Mouse (Mus musculus): ENCODE measurements around the gene Gm21860.
A peak's percentile ranks its signal among the peaks of the same experiment; 100 is the strongest.
"Not testable (repeated sequence)": the region's sequence is repeated elsewhere in the genome, so short reads cannot be mapped to it uniquely, and the experiment has no call there.

Gm21860 gene

GRCm38 (mm10) chrY:90754721-90755120, at the start of gene Gm21860:
TSS of gene Gm21860 (minus strand) at chrY:90754821.
- DNase-seq (ENCODE audit: extremely low read depth, insufficient read length, low spot score), result not testable (repeated sequence)

DNA sequence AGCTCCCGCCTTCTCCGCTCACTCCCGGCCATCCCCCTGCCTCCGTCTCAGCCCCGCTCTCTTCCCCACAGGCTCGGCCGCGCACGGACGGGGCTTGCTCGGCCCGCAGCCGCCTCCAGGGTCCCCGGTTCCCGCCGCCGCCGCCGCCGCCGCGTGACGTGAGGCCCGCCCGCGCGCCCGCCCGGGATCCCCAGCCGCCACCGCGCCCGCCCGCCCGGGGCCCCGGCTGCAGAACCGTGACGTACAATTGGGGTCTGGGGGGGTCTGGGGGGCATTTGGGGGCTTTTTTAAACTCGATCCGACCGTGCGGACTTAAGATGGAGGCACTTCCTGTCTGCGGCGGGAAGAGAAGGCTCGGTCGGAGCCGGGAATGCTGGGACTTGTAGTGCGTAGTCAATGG, 29.8 kb upstream of the Gm21860 start, which contains the start of gene Gm47283:
Gm47283 (plus strand) TSS at position 301 of the 400 bp plus-strand sequence.
- DNase-seq (ENCODE audit: extremely low read depth, insufficient read length, low spot score), result not testable (repeated sequence)

- DNase-seq (ENCODE audit: extremely low read depth, insufficient read length, low spot score), result not testable (repeated sequence)
Observed at GRCm38 (mm10) chrY:90745256-90745655, 9.4 kb downstream of the Gm21860 start.

GRCm38 (mm10) chrY:90744381-90744981, 10.1 kb downstream of the Gm21860 start:
- peak; percentile 39 for DNase-seq (ENCODE audit: extremely low read depth, insufficient read length, low spot score)

DNA sequence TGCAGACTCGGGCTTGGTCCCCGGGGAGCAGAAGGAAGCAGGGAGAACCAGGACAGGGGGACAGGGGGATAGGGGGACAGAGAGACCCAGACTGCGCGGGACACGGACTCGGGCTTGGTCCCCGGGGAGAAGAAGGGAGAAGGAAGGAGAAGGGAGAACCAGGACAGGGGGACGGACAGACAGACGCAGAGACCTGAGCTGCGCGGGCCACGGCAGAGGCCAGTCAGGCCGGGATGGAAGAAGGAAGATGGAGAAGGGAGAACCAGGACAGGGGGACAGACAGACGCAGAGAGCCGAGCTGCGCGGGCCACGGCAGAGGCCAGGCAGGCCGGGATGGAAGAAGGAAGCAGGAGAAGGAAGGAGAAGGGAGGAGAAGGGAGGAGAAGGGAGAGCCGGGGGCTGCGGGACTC, 10.8 kb downstream of the Gm21860 start:
- DNase-seq (ENCODE audit: extremely low read depth, insufficient read length, low spot score), result no peak

DNA sequence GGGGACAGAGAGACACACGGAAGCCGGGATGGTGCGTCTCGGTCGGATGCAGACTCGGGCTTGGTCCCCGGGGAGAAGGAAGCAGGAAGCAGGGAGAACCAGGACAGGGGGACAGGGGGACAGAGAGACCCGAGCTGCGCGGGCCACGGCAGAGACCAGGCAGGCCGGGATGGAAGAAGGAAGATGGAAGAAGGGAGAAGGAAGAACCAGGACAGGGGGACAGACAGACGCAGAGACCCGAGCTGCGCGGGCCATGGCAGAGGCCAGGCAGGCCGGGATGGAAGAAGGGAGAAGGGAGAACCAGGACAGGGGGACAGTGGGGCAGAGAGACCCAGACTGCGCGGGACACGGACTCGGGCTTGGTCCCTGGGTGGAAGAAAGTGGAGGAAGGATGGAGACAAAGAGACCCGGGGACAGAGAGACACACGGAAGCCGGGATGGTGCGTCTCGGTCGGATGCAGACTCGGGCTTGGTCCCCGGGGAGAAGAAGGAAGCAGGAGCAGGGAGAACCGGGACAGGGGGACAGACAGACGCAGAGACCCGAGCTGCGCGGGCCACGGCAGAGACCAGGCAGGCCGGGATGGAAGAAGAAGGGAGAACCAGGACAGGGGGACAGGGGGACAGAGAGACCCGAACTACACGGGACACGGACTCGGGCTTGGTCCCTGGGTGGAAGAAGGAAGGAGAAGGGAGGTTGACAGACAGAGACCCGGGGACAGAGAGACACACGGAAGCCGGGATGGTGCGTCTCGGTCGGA, 11.4 kb downstream of the Gm21860 start:
- DNase-seq (ENCODE audit: extremely low read depth, insufficient read length, low spot score), result not testable (repeated sequence)

- DNase-seq (ENCODE audit: extremely low read depth, insufficient read length, low spot score), result not testable (repeated sequence)
Observed at GRCm38 (mm10) chrY:90742261-90743052, 12.2 kb downstream of the Gm21860 start.

DNA sequence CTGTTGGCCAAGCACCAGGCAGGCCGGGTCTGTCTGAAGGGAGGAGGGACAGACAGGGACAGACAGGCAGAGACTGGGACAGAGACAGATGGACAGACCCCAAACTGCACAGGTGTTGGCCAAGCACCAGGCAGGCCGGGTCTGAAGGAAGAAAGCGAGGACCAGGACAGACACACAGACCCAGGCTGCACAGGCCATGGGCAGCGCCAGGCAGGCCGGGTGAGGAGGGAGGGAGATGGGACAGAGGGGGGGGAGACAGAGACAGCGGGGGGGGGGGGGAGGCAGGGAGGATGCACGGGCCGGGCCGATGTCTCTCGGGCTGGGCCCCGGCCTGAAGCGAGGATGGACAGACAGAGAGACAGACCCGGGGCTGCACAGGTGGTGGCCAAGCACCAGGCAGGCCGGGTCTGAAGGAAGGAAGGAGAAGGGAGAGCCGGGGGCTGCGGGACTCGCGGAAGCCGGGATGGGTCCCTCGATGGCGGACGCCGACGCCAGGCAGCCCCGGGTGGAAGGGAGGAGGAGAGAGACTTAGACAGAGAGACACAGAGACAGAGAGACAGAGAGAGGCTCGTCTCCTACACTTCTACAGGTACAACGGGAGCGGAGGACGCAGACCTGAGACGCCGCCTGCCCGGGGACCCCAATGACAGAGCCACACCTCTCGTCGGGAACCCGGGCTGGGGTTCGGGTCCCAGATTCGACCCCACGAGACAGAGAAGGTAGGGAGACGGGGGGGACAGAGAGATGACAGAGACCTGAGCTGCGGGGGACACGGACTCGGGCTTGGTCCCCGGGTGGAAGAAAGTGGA, 13.0 kb downstream of the Gm21860 start:
- peak; percentile 66 for DNase-seq (ENCODE audit: extremely low read depth, insufficient read length, low spot score)

DNA sequence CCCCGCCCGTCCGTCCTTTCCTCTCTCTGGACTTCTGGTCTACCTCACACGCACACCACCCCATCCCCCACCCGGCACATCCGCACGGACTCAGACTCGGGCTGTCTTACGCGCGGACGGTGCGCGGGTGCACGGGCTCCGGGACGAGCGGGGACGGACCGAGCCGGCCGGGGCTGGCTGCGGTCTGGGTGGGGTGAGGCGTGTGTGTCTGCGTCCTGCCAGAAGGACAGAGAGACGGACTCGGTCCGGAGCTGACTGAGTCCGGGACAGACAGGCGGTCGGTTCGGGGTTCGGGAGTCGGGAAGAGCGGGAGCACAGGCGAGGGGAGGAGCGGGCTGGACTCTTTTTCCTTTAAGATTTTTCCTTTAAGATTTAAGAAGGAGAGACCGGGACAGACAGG, 13.6 kb downstream of the Gm21860 start:
- peak; percentile 80 for DNase-seq (ENCODE audit: extremely low read depth, insufficient read length, low spot score)

- peak; percentile 55 for DNase-seq (ENCODE audit: extremely low read depth, insufficient read length, low spot score)
Observed at GRCm38 (mm10) chrY:90740013-90740561, 14.5 kb downstream of the Gm21860 start.

- peak; percentile 23 for DNase-seq (ENCODE audit: extremely low read depth, insufficient read length, low spot score)
Observed at GRCm38 (mm10) chrY:90739531-90740012, 15.0 kb downstream of the Gm21860 start.

DNA sequence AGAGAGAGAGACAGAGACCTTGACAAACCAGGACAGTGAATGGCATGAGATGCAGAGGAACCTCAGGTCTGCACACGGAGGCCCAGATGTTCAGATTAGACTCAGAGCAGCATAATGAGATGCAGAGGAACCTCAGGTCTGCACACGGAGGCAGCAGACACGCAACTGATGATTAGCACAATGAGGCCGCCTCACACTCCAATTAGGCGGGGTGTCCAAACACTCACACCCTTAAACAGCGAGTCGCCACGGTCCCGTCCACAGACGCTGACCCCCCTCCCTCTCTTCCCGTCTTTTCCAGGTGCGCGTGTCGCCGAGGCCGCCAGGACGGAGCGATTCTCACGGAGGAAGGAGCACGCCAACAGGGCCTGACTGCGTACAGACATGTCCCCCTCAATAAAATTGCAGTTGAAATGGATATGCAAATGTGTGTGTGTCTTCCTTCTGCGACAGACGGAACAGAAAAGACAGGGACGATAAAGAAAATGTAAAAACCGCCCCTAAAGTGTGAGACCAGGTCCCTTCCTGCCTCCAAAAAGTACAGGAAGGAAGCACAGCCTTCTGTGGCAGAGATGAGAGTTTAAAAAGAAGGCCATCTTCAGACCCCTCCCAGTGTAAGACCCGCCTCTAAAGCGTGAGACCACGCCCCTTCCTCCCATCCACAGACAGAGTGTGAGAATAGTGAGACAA, 15.6 kb downstream of the Gm21860 start:
- peak; percentile 55 for DNase-seq (ENCODE audit: extremely low read depth, insufficient read length, low spot score)

GRCm38 (mm10) chrY:90738431-90738680, 16.3 kb downstream of the Gm21860 start:
- no peak for DNase-seq (ENCODE audit: extremely low read depth, insufficient read length, low spot score)

GRCm38 (mm10) chrY:90737606-90738430, 16.8 kb downstream of the Gm21860 start:
- no peak for DNase-seq (ENCODE audit: extremely low read depth, insufficient read length, low spot score)

GRCm38 (mm10) chrY:90736217-90737000, 18.2 kb downstream of the Gm21860 start:
- DNase-seq (ENCODE audit: extremely low read depth, insufficient read length, low spot score), result not testable (repeated sequence)

- DNase-seq (ENCODE audit: extremely low read depth, insufficient read length, low spot score), result not testable (repeated sequence)
Observed at GRCm38 (mm10) chrY:90735181-90735895, 19.3 kb downstream of the Gm21860 start.

DNA sequence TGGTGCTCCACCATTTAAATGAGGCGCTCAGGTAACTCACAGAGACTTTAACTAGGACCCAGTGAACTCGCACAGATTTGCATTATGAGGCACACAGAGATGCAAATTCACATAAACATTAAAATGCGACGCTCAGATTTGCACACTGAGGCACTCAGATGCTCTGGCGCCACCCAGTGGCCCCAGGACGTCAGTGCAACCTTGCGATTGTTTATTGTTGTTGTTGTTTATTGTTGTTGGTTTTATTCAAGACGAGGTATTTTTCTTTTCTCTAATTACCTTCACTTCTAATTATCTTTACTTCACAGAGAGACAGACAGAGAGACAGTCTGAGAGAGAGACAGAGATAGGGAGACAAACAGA, 20.3 kb downstream of the Gm21860 start:
- DNase-seq (ENCODE audit: extremely low read depth, insufficient read length, low spot score), result peak; percentile 44

Measured in 3134 (cell line).